Mouse (Mus musculus): Measurements from ENCODE around the gene Myo9b. TPM values are rescaled to one million over a fixed set of nuclear protein-coding genes. Genes with fewer than 3 reads are reported as not detected.
"Not testable (repeated sequence)": the region's sequence is repeated elsewhere in the genome, so short reads cannot be mapped to it uniquely, and the experiment has no call there.

The Myo9b gene
- total RNA-seq (2017): 121 and 130 TPM in 2 replicates

DNA sequence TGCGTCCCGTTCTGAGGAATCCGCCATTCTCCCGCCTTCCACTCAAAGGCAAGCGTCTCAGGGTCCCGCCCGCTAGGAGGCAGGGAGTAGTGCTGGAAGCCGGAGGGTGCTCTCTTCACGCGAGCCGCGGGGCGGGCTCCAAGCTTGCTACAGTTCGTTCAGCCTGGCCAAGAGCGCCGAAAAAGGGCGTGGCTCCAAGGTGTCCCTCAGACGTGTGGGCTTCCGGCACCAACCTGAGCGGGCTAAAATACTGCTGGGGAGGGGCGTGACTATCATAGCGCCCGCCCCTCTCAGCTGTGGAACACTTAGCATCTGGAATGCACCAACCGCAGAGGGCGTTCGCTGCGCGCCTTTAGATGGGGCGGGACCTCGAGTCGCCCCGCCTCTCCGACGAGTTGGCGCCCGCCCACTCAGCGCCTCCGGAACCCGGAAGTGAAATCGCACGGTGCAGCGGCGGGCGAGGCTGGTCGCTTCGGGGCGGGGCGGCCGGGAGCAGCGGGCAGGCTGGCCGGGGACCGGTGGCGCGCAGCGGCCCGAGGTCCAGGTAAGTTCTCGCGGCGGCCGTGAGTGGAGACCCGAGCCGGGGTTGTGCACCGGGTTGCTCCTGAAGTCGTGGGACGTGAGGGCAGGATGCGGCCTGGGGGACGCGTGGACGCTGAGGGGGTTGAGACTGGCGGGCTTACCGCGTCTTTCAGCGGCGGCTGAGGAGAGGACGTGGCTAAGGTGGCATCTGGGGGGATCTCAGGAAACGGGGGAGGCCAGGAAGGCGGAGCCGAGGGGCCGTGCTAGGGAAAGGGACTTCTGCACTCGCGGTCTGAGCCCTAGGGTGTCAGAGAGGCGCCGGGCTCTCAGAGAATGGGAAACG is at the start of gene Myo9b, which contains the start of gene Haus8:
TSS of gene Myo9b (plus strand) at position 429 of the 865 bp plus-strand sequence.
TSS of gene Haus8 (minus strand) at position 649 of the 865 bp plus-strand sequence.
- peak; percentile 94 for ATAC-seq (ENCODE audit: extremely low read depth, insufficient number of reproducible peaks, low FRiP score, poor library complexity, severe bottlenecking)

DNA sequence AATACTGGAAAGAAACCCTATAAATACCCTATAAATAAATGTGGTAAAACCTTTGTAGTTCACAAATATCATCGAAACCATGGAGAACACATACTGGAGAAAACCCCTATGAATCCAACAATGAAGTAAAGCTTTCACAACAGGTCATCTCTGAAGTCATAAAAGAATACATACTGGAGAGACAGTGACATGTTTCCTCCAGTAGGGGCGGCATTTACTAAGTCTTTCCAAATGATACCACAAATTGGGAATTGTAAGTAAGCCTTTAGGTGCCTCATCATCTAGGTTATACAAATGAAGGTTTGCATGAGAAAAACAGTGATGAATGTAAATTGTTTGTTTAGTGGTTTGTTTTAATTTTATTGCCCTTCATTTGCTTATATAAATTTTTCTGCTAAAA is 48.0 kb upstream of the Myo9b start:
- 0 out of 2 replicates have a peak, but pooled peaks have one; percentile 46 for ATAC-seq (ENCODE audit: extremely low read depth, insufficient number of reproducible peaks, low FRiP score, poor library complexity, severe bottlenecking)

- no peak for ATAC-seq (ENCODE audit: extremely low read depth, insufficient number of reproducible peaks, low FRiP score, poor library complexity, severe bottlenecking)
These were observed 29.8 kb upstream of the Myo9b start for GRCm38 (mm10) chr8:71242757-71243156.

- ATAC-seq (ENCODE audit: extremely low read depth, insufficient number of reproducible peaks, low FRiP score, poor library complexity, severe bottlenecking): no peak
These were observed 24.3 kb upstream of the Myo9b start for GRCm38 (mm10) chr8:71248203-71248602.

DNA sequence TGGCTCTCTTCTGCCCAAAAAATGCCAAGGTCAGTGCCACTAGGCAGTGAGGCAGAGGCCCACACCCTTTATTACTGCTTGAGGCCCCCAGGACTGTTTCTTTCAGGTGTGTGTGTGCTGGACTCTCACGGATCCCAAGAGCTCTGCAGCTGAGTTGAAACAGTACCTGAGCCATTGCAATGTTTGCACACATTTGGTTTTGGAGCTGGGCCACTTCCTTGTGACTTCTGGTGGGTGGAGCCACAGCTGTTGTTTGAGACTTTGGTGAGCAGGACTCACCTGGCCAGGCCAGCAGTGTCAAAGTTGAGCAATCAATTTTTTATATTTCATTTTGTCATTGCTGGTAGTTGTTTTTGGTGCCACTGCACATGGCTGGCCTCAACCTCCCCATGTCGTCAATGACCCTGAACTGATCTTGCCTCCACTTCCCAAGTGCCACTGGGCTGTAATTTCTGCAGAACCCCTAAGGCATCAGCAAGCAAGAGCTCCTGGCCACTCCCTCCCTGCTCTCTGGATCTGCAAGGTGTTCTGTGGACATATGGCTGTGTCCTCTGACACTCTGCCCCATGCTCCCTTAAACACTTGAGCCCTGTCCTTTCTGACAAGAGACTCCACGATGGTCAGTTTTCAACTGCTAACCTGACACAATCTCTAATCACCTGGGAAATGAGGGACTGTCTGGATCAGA is 15.8 kb upstream of the Myo9b start:
- ATAC-seq (ENCODE audit: extremely low read depth, insufficient number of reproducible peaks, low FRiP score, poor library complexity, severe bottlenecking): no peak

GRCm38 (mm10) chr8:71261234-71261633 is 11.3 kb upstream of the Myo9b start:
- ATAC-seq (ENCODE audit: extremely low read depth, insufficient number of reproducible peaks, low FRiP score, poor library complexity, severe bottlenecking): no peak

DNA sequence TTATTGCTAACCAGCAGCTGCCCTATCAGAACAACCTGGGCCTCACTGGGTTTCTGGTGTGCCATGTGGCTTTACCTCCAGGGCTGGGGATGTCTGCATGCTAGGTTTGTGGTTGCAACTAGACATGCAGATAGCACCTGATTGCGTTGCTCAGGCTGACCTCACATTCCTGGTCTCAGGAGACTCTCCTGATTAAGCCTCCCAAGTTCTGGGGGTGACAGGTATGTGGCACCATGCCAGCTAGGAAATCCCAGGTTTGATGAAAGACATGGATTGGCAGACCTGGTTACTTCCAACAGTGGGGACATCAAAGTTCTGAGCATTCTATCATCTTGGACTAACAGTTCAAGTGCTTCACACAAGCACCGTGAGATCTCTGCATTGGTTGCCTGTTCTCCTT is 4.8 kb upstream of the Myo9b start:
- ATAC-seq (ENCODE audit: extremely low read depth, insufficient number of reproducible peaks, low FRiP score, poor library complexity, severe bottlenecking): no peak

GRCm38 (mm10) chr8:71268286-71268685 is 4.2 kb upstream of the Myo9b start:
- not testable (repeated sequence) for ATAC-seq (ENCODE audit: extremely low read depth, insufficient number of reproducible peaks, low FRiP score, poor library complexity, severe bottlenecking)

DNA sequence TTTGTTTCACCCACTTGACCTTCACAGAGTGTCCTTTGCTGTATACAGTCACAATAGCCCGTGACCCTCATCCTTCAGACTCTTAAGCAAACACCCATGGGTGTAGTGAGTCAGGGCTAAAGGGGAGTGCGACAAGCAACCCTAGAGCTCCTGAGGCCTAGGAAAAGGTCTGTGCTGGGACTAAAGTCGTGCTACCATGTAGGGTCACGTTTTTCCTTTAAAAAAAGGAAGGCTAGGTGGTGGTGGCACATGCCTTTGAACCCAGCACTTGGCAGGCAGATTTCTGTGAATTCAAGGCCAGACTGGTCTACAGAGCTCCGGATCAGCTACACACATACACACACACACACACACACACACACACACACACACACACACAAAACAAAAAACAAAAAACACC is 884 bp upstream of the Myo9b start:
- no peak for ATAC-seq (ENCODE audit: extremely low read depth, insufficient number of reproducible peaks, low FRiP score, poor library complexity, severe bottlenecking)

GRCm38 (mm10) chr8:71273151-71273510 is 617 bp downstream of the Myo9b start:
- ATAC-seq (ENCODE audit: extremely low read depth, insufficient number of reproducible peaks, low FRiP score, poor library complexity, severe bottlenecking): no peak

- ATAC-seq (ENCODE audit: extremely low read depth, insufficient number of reproducible peaks, low FRiP score, poor library complexity, severe bottlenecking): no peak
These were observed 2.0 kb downstream of the Myo9b start for GRCm38 (mm10) chr8:71274478-71274877.

DNA sequence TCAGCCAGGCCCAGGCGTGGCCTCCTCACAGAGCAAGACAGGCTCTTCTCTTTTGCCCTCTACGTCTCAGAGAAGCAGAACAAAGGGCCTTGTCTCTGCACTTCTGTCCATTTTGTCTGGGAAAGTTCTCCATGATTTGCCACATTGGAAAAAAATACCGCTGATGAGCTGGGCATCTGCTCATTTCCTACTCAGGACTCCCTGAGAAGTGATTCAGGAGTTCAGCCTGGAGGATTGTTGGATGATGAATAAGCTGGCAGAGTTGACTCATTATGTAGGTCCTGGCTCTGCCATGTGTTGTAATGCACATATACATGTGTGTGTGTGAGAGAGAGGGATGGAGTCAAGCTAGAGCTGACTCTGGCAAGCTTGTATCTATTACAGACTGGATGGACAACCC is 3.7 kb downstream of the Myo9b start:
- no peak for ATAC-seq (ENCODE audit: extremely low read depth, insufficient number of reproducible peaks, low FRiP score, poor library complexity, severe bottlenecking)

DNA sequence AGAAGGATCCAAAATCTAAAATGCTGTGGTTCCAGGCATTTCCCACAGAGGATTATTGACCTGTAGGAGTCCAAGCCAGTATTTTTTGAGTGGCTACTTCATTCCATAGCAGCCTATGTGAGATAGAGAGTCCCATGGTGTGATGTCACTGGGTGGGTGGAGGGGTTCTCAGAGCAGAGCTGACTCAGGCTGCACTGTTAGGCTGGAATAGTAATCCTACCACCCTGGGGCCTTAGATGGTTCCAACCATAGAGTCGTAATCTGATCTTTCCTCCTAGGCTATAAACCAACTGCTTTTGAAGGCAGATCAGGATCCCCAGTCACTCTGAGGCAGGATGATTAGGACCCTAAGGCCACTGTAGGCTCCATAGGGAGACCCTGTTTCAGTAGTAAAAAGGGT is 6.9 kb downstream of the Myo9b start:
- ATAC-seq (ENCODE audit: extremely low read depth, insufficient number of reproducible peaks, low FRiP score, poor library complexity, severe bottlenecking): not testable (repeated sequence)

GRCm38 (mm10) chr8:71281731-71282130 is 9.2 kb downstream of the Myo9b start:
- ATAC-seq (ENCODE audit: extremely low read depth, insufficient number of reproducible peaks, low FRiP score, poor library complexity, severe bottlenecking): not testable (repeated sequence)

DNA sequence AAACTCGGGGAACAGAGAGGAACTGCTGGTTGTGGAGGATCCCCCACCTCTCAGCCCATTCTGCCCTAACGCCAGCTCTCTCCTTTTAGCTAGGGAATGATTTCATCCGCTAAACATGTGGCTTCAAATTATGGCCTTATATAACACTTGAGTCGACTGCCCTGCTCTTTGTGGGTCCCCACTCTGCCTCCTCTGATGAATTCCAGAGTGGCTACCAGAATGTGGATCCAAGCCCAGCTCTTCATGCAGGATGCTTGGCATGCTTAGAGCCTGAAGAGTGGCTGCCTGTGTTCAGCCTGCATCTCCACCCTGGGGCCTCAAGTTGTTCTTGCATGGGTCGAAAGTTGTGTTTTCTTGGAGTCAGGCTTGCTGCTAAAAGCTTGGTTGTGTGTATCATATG is 10.1 kb downstream of the Myo9b start:
- no peak for ATAC-seq (ENCODE audit: extremely low read depth, insufficient number of reproducible peaks, low FRiP score, poor library complexity, severe bottlenecking)

DNA sequence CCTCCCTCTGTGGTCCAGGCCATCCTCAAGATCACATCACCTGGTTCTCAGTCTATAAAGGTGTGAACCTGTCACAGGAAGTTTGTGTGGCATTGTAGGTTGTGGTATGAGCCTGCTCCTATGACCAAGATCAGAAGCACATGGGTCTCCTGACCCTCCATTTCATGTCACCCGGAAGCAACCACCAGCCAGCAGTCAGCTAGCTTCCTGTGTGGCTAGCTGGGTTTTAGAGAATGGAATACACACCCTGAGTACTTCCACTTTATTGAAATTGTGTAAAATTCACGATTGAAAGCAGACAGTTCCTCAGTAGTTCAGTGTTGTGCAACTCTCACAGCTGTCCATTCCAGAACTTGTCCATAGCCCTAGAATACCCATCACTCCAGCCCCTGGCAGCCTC is 13.7 kb downstream of the Myo9b start:
- ATAC-seq (ENCODE audit: extremely low read depth, insufficient number of reproducible peaks, low FRiP score, poor library complexity, severe bottlenecking): peak; percentile 35; the same call in 1 of the 2 replicates

GRCm38 (mm10) chr8:71288441-71288949 is 16.0 kb downstream of the Myo9b start:
- ATAC-seq (ENCODE audit: extremely low read depth, insufficient number of reproducible peaks, low FRiP score, poor library complexity, severe bottlenecking): no peak

DNA sequence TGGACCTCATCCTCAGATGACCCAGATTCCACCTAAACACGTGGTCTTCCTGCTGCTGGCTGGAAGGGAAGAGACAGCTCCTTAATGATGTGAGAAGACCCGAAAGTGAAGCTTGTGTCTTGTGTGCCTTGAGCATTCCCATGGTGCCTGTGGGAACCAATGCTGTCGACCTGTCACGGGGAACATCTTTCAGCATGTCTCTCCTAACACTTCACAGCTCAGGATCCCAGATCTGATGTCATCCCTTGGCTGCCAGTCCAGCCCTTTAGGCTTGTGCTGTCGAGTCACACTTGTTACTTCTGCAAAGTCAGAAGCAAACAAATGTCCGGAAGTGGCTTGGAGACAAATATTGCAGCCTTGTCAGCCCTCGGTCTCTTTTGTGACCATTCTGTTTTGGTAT is 16.6 kb downstream of the Myo9b start:
- ATAC-seq (ENCODE audit: extremely low read depth, insufficient number of reproducible peaks, low FRiP score, poor library complexity, severe bottlenecking): no peak

DNA sequence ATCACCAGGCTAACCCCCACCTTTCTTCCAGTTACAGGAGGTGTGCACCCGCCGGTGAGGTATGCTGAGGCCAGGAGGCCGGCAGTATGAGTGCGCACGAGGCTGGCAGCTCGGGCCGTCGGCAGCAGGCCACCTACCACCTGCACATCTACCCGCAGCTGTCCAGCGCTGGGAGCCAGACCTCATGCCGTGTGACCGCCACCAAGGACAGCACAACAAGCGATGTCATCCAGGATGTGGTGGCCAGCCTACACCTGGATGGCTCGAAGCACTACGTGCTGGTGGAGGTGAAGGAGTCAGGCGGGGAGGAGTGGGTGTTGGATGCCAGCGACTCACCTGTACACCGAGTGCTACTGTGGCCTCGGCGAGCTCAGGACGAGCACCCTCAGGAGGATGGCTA is 17.7 kb downstream of the Myo9b start:
- no peak for ATAC-seq (ENCODE audit: extremely low read depth, insufficient number of reproducible peaks, low FRiP score, poor library complexity, severe bottlenecking)

DNA sequence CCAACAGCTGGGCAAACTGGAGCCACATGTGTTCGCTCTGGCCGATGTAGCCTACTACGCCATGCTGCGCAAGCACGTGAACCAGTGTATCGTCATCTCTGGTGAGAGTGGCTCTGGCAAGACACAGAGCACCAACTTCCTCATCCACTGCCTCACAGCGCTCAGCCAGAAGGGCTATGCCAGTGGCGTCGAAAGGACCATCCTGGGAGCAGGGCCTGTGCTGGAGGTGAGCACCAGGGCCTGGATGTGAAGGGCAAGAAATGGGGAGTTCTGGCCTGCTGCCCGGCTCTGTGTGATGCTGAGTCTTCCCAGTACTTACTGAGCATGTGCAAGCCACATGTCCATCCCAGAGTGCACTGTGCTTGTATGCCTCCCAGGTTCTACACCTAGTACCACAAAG is 18.4 kb downstream of the Myo9b start:
- no peak for ATAC-seq (ENCODE audit: extremely low read depth, insufficient number of reproducible peaks, low FRiP score, poor library complexity, severe bottlenecking)
